Mouse (Mus musculus) heart, embryonic 14.5 days (tissue): ENCODE measurements around the gene Tns3. TPM values are rescaled to one million over a fixed set of nuclear protein-coding genes. Genes with fewer than 3 reads are reported as not detected.

ENCODE experiments used
- ATAC-seq: fragments of 200-750 bp; cut with Nextera tagmentation; 2 replicates; pipeline ENCODE4 v1.8.0; 2017; ENCODE audit warnings: low read depth, moderate TSS enrichment; ENCODE audit not compliant: insufficient number of reproducible peaks, insufficient read depth, low FRiP score
- H3K27ac ChIP-seq, 2 experiments: fragments of 200-500 bp in 1 of 2; fragments of 300-500 bp in 1 of 2; sonication (generic) in 1 of 2; replicated peaks in 1 of 2; 2 replicates each; pipeline ENCODE4 v1.5.1; 2012 to 2014; ENCODE audit warnings: low read depth in 2 of 2, low read length in 2 of 2, control low read depth in 1 of 2, mild to moderate bottlenecking in 1 of 2, mixed read lengths in 1 of 2; ENCODE audit not compliant: control insufficient read depth in 1 of 2, insufficient read depth in 1 of 2
- H3K27me3 ChIP-seq: fragments of 300-500 bp; sonication (generic); 2 replicates; pipeline ENCODE4 v1.6.1; 2014; ENCODE audit warnings: mild to moderate bottlenecking, low read length, control low read depth; ENCODE audit not compliant: control insufficient read depth, insufficient read depth
- H3K36me3 ChIP-seq: fragments of 300-500 bp; sonication (generic); 2 replicates; pipeline ENCODE4 v1.6.1; 2014; ENCODE audit warnings: mild to moderate bottlenecking, control low read depth, low read length, mixed read lengths; ENCODE audit not compliant: control insufficient read depth, insufficient read depth
- H3K4me1 ChIP-seq, 2 experiments: fragments of 200-500 bp in 1 of 2; fragments of 300-500 bp in 1 of 2; sonication (generic) in 1 of 2; 2 replicates each; pipeline ENCODE4 v1.6.1; 2012 to 2014; ENCODE audit warnings: low read length in 2 of 2, control low read depth in 1 of 2, mixed read lengths in 1 of 2; ENCODE audit not compliant: control insufficient read depth in 2 of 2, insufficient read depth in 2 of 2
- H3K4me2 ChIP-seq: fragments of 300-500 bp; sonication (generic); 2 replicates; pipeline ENCODE4 v1.6.1; 2014; ENCODE audit warnings: mild to moderate bottlenecking, low read length
- H3K4me3 ChIP-seq, 2 experiments: fragments of 200-500 bp in 1 of 2; fragments of 300-500 bp in 1 of 2; sonication (generic) in 1 of 2; 2 replicates each; pipeline ENCODE4 v1.5.1; 2012 to 2014; ENCODE audit warnings: low read length in 2 of 2, mild to moderate bottlenecking in 2 of 2, control low read depth in 1 of 2, low read depth in 1 of 2, moderate library complexity in 1 of 2; ENCODE audit not compliant: control insufficient read depth in 1 of 2, insufficient read depth in 1 of 2
- H3K9ac ChIP-seq: fragments of 300-500 bp; sonication (generic); 2 replicates; pipeline ENCODE4 v1.6.1; 2014; ENCODE audit warnings: mild to moderate bottlenecking, low read length
- H3K9me3 ChIP-seq: fragments of 300-500 bp; sonication (generic); 2 replicates; pipeline ENCODE4 v1.6.1; 2016; ENCODE audit warnings: low read length, control low read depth; ENCODE audit not compliant: control insufficient read depth
- WGBS: fragments of 180-500 bp; shearing (Covaris S2); extraction: QIAGEN DNeasy Blood & Tissue Kit; methylation state at CpG from one replicate; pipeline ENCODE4 v1.1.7; 2014; 5-methylcytosine and 5-hydroxymethylcytosine counted together
- polyA plus RNA-seq: library from polyadenylated mRNA; unstranded; fragments of >200 nt; fragmentation: Nextera tagmentation; extraction: Ambion mirVana; gene quantifications from 2 replicates; pipeline ENCODE4 v1.2.1, GENCODE M21; 2014

Tns3 gene
- polyA plus RNA-seq, 1 experiment from 2014 or later: 14.1 TPM

DNA sequence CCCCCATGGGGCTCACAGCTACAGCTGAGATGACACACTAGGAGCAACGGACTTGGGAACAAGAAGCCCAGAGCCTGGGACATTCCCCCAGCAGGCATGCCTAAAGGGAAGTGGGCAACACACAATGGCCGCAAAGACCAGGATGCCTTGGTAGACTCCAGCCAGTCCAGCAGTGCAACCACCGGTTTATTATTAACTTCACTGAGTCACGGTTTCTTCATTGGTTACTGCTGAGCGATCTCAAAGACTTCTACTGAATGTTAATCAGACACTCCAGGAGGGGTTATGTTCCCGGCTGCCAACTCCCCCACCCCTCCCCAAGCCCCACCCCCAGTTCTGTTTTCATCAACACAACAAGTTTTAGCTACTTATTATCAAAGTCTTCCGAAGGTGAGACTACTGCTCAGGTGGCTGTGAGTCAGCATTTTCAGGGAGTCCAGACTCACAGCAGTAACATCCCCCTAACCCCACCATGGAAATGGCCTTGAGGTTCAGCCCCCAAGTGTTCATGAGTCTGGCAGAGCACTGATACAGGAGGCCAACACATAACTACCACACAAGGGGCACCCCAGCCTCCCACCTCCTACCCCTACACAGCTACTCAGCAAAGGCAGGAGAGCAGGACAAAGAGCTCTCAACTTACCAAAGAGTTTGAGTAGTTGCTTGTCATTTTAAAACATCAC is 29.5 kb downstream of the Tns3 start:
- no peak for ATAC-seq

DNA sequence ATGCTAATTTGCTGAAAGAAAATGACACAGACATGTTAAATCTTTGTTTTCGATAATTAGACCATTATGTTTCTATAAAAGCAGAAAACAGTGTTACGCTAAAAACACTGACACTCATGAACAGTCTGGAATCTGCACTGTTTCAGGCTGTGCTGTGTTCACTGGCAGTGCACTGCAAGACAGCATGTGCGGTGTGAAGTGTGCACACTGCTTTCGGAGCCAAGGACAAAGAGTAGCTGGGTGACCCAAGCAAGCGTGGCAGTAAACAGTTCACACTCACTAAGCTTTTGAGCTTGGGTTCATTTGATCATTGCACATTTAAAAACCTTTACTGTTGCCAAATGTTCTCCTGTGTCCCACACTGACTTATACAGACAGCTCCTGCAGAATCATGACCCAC is 32.2 kb downstream of the Tns3 start:
- Histone ChIP-seq H3K4me3 (no peak overlapping the region), H3K9me3 (no peaks in the 10 kb centered on the region), H3K4me2 (no peak overlapping the region), H3K4me1 (peaks cover 21 to 23% of the 10 kb centered on the region in 2 experiments; a peak in 3 of 4 replicates), H3K36me3 (no peaks in the 10 kb centered on the region), H3K27ac (no peak overlapping the region), H3K9ac (no peak overlapping the region), H3K27me3 (no peaks in the 10 kb centered on the region)
- WGBS: 80% methylated on average over 5 of the region's 5 CpGs
- ATAC-seq: no peak

More for the DNA sequence above, 29.5 kb downstream of the Tns3 start:
- WGBS: 68% methylated on average over 7 of the region's 7 CpGs
- H3K4me2 ChIP-seq: no peak overlapping the region
- no peak overlapping the region for H3K27ac ChIP-seq
- H3K9me3 ChIP-seq: no peaks in the 10 kb centered on the region
- peaks cover 31 to 36% of the 10 kb centered on the region in 2 experiments for H3K4me1 ChIP-seq
- H3K36me3 ChIP-seq: no peaks in the 10 kb centered on the region
- no peak overlapping the region for H3K4me3 ChIP-seq
- H3K27me3 ChIP-seq: no peaks in the 10 kb centered on the region
- no peak overlapping the region for H3K9ac ChIP-seq

DNA sequence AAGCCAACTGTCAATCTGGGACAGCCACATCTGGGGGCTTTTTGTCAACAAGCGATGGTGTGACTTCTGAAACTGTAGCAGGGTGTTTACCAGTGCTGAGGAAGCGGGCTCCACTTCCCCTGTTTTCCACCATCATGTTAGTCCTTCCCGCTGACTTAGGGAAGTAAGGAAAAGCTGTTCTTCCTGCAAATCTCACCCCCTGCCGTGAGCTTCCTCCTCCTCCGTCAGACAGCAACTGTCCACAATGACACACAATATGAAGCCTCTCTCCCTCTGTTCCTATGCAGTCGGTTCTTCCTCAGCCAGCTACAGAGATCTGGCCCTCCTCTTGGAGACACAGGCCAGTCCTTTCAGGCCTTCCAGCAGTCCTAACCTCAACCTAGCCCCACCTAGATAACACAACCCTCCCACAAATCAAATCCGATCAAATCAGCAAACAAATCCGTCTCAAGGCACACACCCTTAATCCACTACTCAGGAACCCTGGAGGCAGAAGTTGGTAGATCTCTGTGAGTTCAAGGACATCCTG is 34.4 kb downstream of the Tns3 start:
- Histone ChIP-seq H3K27me3 (no peaks in the 10 kb centered on the region), H3K4me3 (no peak overlapping the region), H3K4me1 (peaks cover 18 to 24% of the 10 kb centered on the region in 2 experiments; a peak in 3 of 4 replicates), H3K27ac (no peak overlapping the region), H3K9ac (no peak overlapping the region), H3K4me2 (no peak overlapping the region), H3K36me3 (no peaks in the 10 kb centered on the region), H3K9me3 (no peaks in the 10 kb centered on the region)
- ATAC-seq: no peak
- 79% methylated on average over 8 of the region's 8 CpGs for WGBS

DNA sequence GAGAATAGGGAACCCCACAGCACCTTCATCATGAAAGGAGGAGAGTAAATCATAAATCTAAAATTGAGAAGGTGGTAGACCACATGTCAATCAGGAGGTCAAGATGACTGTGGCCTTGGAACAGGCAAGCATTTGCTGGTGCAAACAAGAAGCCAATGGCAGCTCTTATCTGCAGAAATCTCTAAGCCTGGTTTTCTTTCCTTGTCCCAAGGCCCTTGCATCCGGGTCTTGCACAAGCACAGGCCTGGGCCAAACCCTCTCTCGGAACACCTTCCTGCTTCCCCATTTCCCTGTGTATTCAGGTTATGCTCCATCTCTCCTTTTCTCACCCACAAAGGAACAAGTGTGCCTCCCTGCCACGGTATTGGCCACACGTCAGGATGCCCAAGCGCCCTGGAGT is 35.0 kb downstream of the Tns3 start:
- no peaks in the 10 kb centered on the region for H3K36me3 ChIP-seq
- 85% methylated on average over 5 of the region's 5 CpGs for WGBS
- H3K4me3 ChIP-seq: no peak overlapping the region
- no peaks in the 10 kb centered on the region for H3K9me3 ChIP-seq
- H3K27me3 ChIP-seq: no peaks in the 10 kb centered on the region
- H3K4me2 ChIP-seq: peak overlapping the region; percentile 60; the same call in 1 of the 2 replicates
- H3K4me1 ChIP-seq: peaks cover 15 to 22% of the 10 kb centered on the region in 2 experiments; a peak in 3 of 4 replicates
- H3K9ac ChIP-seq: no peak overlapping the region; the same call in 1 of the 2 replicates
- ATAC-seq: no peak
- peak overlapping the region in 1 of 2 experiments; percentile 68; a peak in 2 of 4 replicates for H3K27ac ChIP-seq

DNA sequence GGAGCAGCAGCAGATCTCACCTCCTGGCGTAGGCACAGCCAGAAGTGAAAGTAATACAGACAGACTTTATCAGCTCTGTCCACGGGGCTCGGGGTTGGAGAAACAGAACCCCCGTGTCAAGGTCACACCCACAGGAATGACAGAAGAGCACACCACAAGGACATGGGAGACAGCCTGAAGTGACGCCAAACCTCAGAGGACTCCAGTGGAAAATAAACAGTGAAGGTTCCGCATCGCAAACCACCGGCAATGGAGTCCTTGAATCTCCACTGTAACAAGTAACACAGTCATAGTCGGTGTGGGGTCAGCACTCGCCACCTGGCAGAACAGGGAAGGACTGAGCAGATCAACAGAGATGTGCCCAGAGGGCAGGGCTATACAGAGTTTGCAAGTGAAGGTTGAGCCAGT is 35.5 kb downstream of the Tns3 start:
- Histone ChIP-seq H3K4me2 (peak overlapping the region; percentile 60), H3K36me3 (no peaks in the 10 kb centered on the region), H3K4me3 (peak overlapping the region; percentile 15 to 17), H3K27ac (peak overlapping the region; percentile 55 to 68), H3K4me1 (peaks cover 13 to 21% of the 10 kb centered on the region in 2 experiments; a peak in 3 of 4 replicates), H3K9me3 (no peaks in the 10 kb centered on the region), H3K9ac (peak overlapping the region; percentile 61), H3K27me3 (no peaks in the 10 kb centered on the region)
- 40% methylated on average over 10 of the region's 10 CpGs for WGBS
- ATAC-seq: no peak

DNA sequence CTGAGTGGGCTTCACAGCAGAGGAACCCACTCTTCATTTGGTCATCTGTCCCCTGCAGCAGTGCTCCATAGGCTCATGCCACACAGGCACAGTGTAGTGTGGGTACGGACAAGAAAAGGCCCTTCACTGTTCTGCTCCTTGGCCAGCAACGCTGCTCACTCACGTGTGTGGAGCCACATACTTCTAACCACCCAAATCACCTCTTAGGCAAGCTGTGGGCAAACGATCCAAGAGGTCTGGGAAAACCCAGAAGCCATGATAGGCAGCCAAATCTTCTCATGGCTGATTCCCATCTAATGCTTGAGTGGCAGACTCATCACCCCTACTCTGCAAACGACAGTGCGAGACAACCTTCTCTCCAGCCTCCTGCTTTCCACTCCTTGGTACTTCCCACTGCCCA is 37.2 kb downstream of the Tns3 start:
- no peaks in the 10 kb centered on the region for H3K9me3 ChIP-seq
- peaks cover 13 to 26% of the 10 kb centered on the region in 2 experiments; a peak in 3 of 4 replicates for H3K4me1 ChIP-seq
- 85% methylated on average over 6 of the region's 6 CpGs for WGBS
- no peaks in the 10 kb centered on the region for H3K27me3 ChIP-seq
- no peak overlapping the region for H3K4me2 ChIP-seq
- no peak for ATAC-seq
- H3K27ac ChIP-seq: no peak overlapping the region
- H3K4me3 ChIP-seq: no peak overlapping the region
- H3K36me3 ChIP-seq: no peaks in the 10 kb centered on the region
- H3K9ac ChIP-seq: no peak overlapping the region

DNA sequence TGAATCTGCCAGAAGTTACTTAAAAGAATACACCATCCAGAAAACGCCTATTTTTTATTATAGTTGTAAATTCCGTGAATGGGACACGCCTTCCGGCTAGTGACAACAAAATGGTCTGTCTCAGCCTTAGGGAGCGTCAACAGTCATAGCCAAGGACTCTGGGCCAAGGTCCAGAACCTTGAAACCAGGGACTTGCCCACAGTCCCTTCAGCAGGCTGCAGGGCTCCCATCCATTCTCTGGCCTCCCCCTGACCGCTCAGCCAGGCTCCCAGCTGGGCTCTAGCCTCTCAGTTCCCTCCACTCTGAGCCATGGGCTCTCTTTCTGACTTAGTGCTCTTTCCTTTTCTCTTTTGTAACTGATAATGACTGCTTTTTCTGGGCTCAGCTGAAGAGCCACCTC is 37.6 kb downstream of the Tns3 start:
- ATAC-seq: no peak
- WGBS: 89% methylated on average over 6 of the region's 6 CpGs
- no peaks in the 10 kb centered on the region for H3K36me3 ChIP-seq
- no peak overlapping the region for H3K9ac ChIP-seq
- H3K4me1 ChIP-seq: peaks cover 13 to 26% of the 10 kb centered on the region in 2 experiments; a peak in 3 of 4 replicates
- no peak overlapping the region for H3K4me3 ChIP-seq
- H3K27me3 ChIP-seq: no peaks in the 10 kb centered on the region
- no peak overlapping the region for H3K27ac ChIP-seq
- no peak overlapping the region for H3K4me2 ChIP-seq
- no peaks in the 10 kb centered on the region for H3K9me3 ChIP-seq
